Mouse (Mus musculus) CH12.LX (cell line): ENCODE data around the gene Metap2. TPM values are rescaled to one million over a fixed set of nuclear protein-coding genes. Genes with fewer than 3 reads are reported as not detected.

Experiments used
- DNase-seq: peaks from one replicate; pipeline ENCODE4 v3.0.0-alpha.2; 2013; ENCODE audit errors: extremely low read depth
- H3K27ac ChIP-seq: 2 replicates; pipeline ENCODE4 v1.5.1; 2012; ENCODE audit warnings: low read depth, mild to moderate bottlenecking, control low read depth, moderate library complexity; ENCODE audit not compliant: insufficient read depth
- H3K27me3 ChIP-seq: replicated peaks from 2 replicates; pipeline ENCODE3; 2012; ENCODE audit warnings: inconsistent platforms
- H3K36me3 ChIP-seq, 2 experiments: replicated peaks in 1 of 2; 2 replicates each; pipeline versions ENCODE3 to v1.6.1; 2012; ENCODE audit warnings: inconsistent platforms in 1 of 2, low read length in 1 of 2, mild to moderate bottlenecking in 1 of 2, mixed read lengths in 1 of 2, moderate library complexity in 1 of 2; ENCODE audit not compliant: control insufficient read depth in 1 of 2, insufficient read depth in 1 of 2
- H3K4me1 ChIP-seq, 2 experiments: 2 replicates each; pipeline ENCODE4 v1.6.1; 2012; ENCODE audit warnings: inconsistent platforms in 1 of 2, moderate library complexity in 1 of 2; ENCODE audit not compliant: insufficient read depth in 2 of 2, control insufficient read depth in 1 of 2
- H3K4me2 ChIP-seq: 2 replicates; pipeline ENCODE4 v1.6.1; 2012; ENCODE audit warnings: low read depth, mild to moderate bottlenecking, control low read depth; ENCODE audit not compliant: poor library complexity, insufficient read depth, severe bottlenecking
- H3K4me3 ChIP-seq, 3 experiments: fragments of 150-350 bp in 1 of 3; sonication (generic) in 1 of 3; replicated peaks in 1 of 3; 2 replicates each; pipeline versions ENCODE3 to v1.5.1; 2011 to 2012; ENCODE audit warnings: low read depth in 2 of 3, low read length in 2 of 3, mild to moderate bottlenecking in 2 of 3, moderate library complexity in 2 of 3, control low read depth in 1 of 3, improper control_type of control experiment in 1 of 3, inconsistent platforms in 1 of 3, mixed read lengths in 1 of 3; ENCODE audit not compliant: poor library complexity in 1 of 3
- H3K79me2 ChIP-seq: replicated peaks from 2 replicates; pipeline ENCODE4 v1.6.1; 2012; ENCODE audit warnings: mild to moderate bottlenecking, moderate library complexity; ENCODE audit not compliant: control insufficient read depth, poor library complexity, insufficient read depth, severe bottlenecking; ENCODE audit errors: extremely low read depth
- H3K9ac ChIP-seq: 2 replicates; pipeline ENCODE4 v1.6.1; 2012; ENCODE audit warnings: low read depth, mild to moderate bottlenecking, control low read depth, moderate library complexity; ENCODE audit not compliant: insufficient read depth
- H3K9me3 ChIP-seq: replicated peaks from 2 replicates; pipeline ENCODE3; 2012; ENCODE audit warnings: low read length, inconsistent platforms, mixed read lengths
- CHD1 ChIP-seq: IDR thresholded peaks from 2 replicates; pipeline ENCODE4 v1.6.1; 2012; ENCODE audit warnings: low read depth, low read length, improper control_type of control experiment, inconsistent platforms
- CHD2 ChIP-seq: IDR thresholded peaks from 2 replicates; pipeline ENCODE4 v1.6.1; 2011; ENCODE audit warnings: low read length, improper control_type of control experiment
- CTCF ChIP-seq, 2 experiments: IDR thresholded peaks in 1 of 2; conservative IDR thresholded peaks in 1 of 2; 2 replicates each; pipeline ENCODE4 v1.5.1; 2011 to 2012; ENCODE audit warnings: low read depth in 2 of 2, low read length in 2 of 2, improper control_type of control experiment in 1 of 2, inconsistent platforms in 1 of 2, mild to moderate bottlenecking in 1 of 2, moderate library complexity in 1 of 2
- EP300 ChIP-seq: IDR thresholded peaks from 2 replicates; pipeline ENCODE4 v1.6.1; 2011; ENCODE audit warnings: low read length, improper control_type of control experiment
- JUND ChIP-seq: conservative IDR thresholded peaks from 2 replicates; pipeline ENCODE4 v1.6.1; 2011; ENCODE audit warnings: low read depth, low read length, improper control_type of control experiment
- KAT2A ChIP-seq: IDR thresholded peaks from 2 replicates; pipeline ENCODE4 v1.6.1; 2012; ENCODE audit warnings: low read length, improper control_type of control experiment, inconsistent platforms; ENCODE audit not compliant: insufficient replicate concordance
- MAZ ChIP-seq: IDR thresholded peaks from 2 replicates; pipeline ENCODE4 v1.6.1; 2012; ENCODE audit warnings: low read depth, mild to moderate bottlenecking, inconsistent platforms, low read length, improper control_type of control experiment, moderate library complexity
- MYC ChIP-seq: IDR thresholded peaks from 2 replicates; pipeline ENCODE4 v1.6.1; 2011; ENCODE audit warnings: low read depth, mild to moderate bottlenecking, improper control_type of control experiment, low read length
- PAX5 ChIP-seq: IDR thresholded peaks from 2 replicates; pipeline ENCODE4 v1.6.1; 2012; ENCODE audit warnings: low read length, inconsistent platforms, mixed read lengths
- POLR2AphosphoS2 ChIP-seq: IDR thresholded peaks from 2 replicates; pipeline ENCODE4 v1.6.1; 2011; ENCODE audit warnings: low read depth, low read length, improper control_type of control experiment
- RAD21 ChIP-seq: IDR thresholded peaks from 2 replicates; pipeline ENCODE4 v1.6.1; 2011; ENCODE audit warnings: low read depth, mild to moderate bottlenecking, low read length, improper control_type of control experiment, moderate library complexity
- SMC3 ChIP-seq: IDR thresholded peaks from 2 replicates; pipeline ENCODE4 v1.6.1; 2011; ENCODE audit warnings: low read depth, low read length, improper control_type of control experiment
- TCF12 ChIP-seq: IDR thresholded peaks from 2 replicates; pipeline ENCODE4 v1.6.1; 2014; ENCODE audit warnings: low read depth, mild to moderate bottlenecking, inconsistent platforms, low read length, improper control_type of control experiment
- USF2 ChIP-seq: conservative IDR thresholded peaks from 2 replicates; pipeline ENCODE4 v1.6.1; 2011; ENCODE audit warnings: low read depth, low read length, improper control_type of control experiment
- ZC3H11A ChIP-seq: IDR thresholded peaks from 2 replicates; pipeline ENCODE4 v1.6.1; 2012; ENCODE audit warnings: low read depth, mild to moderate bottlenecking, inconsistent platforms, low read length, improper control_type of control experiment
- dilution Hi-C: fragments of 300-500 bp; cut with MboI; formaldehyde crosslinking; loops from 2 replicates; pipeline ENCODE4 v1.14.3; 2020; ENCODE audit warnings: low sequenced_read_pairs; ENCODE audit not compliant: extremely low pct_unique_long_range_greater_than_20kb, extremely low pct_ligation_motif_present
- in situ Hi-C: fragments of 300-500 bp; cut with MboI; formaldehyde crosslinking; loops from 3 replicates; pipeline ENCODE4 v1.14.3; 2019; ENCODE audit warnings: low sequenced_read_pairs, low pct_ligation_motif_present, low pct_unique_long_range_greater_than_20kb, mixed read lengths
- polyA plus RNA-seq: library from polyadenylated mRNA; unstranded; fragments of >175 nt; gene quantifications from 2 replicates; pipeline ENCODE4 v1.2.1, GENCODE M21; 2012; ENCODE audit warnings: low read depth; ENCODE audit not compliant: insufficient read length
- total RNA-seq, 2 experiments: library from RNA; depleted of rRNA; stranded (reverse); fragments of 300-350 nt in 1 of 2; fragments of >200 nt in 1 of 2; gene quantifications; 2 replicates each; pipeline ENCODE4 v1.2.3; 2012 to 2014

Metap2 gene
- total and polyA plus RNA-seq, 3 experiments = 183 to 710 (median 211) TPM

DNA sequence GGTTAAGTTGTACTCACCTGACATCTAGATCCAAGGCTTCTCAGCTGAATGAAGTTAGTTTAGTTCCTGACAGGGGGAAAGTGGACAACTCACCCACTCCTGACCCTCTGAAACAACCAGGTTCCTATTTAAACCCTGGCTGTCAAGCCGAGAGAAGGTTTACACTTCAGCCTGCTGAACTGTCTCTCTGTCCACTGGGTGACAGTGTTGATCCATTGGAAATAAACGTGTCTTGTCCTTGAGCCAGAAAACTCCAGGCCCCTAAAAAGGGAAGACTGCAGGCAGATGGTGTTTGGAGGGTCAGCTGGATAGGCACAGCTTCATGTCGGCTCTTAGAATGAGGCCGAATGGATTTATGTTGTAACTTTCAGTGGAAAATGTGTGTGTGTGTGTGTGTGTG is 48.5 kb upstream of the Metap2 start:
- peak; percentile 32 for DNase-seq
- peaks cover 0 to 35% of the 10 kb centered on the region in 2 experiments; a peak in 2 of 4 replicates for H3K4me1 ChIP-seq
- H3K36me3 ChIP-seq = no peaks in the 10 kb centered on the region
- in situ Hi-C loops (no loop called here), dilution Hi-C loops (no loop called here)
- H3K4me3 ChIP-seq = no peak overlapping the region
- peak; percentile 58 for TF ChIP-seq SMC3
- TF ChIP-seq RAD21 = peak; percentile 70
- TF ChIP-seq JUND = no peak
- no peak for TF ChIP-seq KAT2A
- TF ChIP-seq TCF12 = no peak
- no peak for TF ChIP-seq MYC
- no peak for TF ChIP-seq PAX5
- peak; percentile 33 to 71; a peak in 3 of 4 replicates for TF ChIP-seq CTCF (conservative IDR thresholded peaks at IDR 0.05 in 1 of 2, IDR thresholded peaks at IDR 0.05 in 1 of 2; ENCODE audit: low read depth in 2 of 2, low read length in 2 of 2)
- TF ChIP-seq, all 38 proteins: peak for 3
- H3K4me2 ChIP-seq = no peak overlapping the region
- no peak overlapping the region for H3K27ac ChIP-seq
- no peaks in the 10 kb centered on the region for H3K79me2 ChIP-seq
- no peaks in the 10 kb centered on the region for H3K9me3 ChIP-seq
- H3K27me3 ChIP-seq = no peaks in the 10 kb centered on the region
- no peak overlapping the region for H3K9ac ChIP-seq

DNA sequence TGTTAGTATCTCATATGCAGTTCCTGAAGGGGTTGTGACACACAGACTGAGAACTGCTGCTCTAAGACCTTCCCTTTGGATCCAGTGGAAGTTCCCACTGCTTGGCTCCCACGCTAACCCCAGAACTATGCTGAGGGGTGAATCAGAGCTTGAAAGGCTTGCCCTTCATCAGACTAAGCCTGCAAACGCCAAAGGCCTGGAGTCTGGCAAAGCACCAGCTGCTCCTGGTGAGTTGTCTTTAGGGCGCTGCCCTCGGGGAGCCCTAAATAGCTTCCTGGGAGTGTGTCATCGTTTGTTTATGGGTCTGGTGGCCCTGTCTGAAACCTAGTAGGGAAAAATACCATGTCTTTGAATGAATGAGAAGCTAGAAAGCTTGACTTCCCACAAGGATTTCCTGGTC is 47.3 kb upstream of the Metap2 start:
- Histone ChIP-seq H3K27ac (no peak overlapping the region), H3K79me2 (no peaks in the 10 kb centered on the region), H3K4me2 (no peak overlapping the region)
- no peak for DNase-seq
- dilution Hi-C loops = no loop called here
- no peak for TF ChIP-seq POLR2AphosphoS2
- no peak for TF ChIP-seq CTCF (conservative IDR thresholded peaks at IDR 0.05 in 1 of 2, IDR thresholded peaks at IDR 0.05 in 1 of 2; ENCODE audit: low read depth in 2 of 2, low read length in 2 of 2)
- TF ChIP-seq MAZ = no peak
- TF ChIP-seq EP300 = no peak
- TF ChIP-seq ZC3H11A = no peak
- no peak for TF ChIP-seq CHD2
- no peak for TF ChIP-seq SMC3
- TF ChIP-seq, all 38 proteins: peak for 0
- peaks cover 0 to 41% of the 10 kb centered on the region in 2 experiments; a peak in 2 of 4 replicates for H3K4me1 ChIP-seq
- no peaks in the 10 kb centered on the region for H3K9me3 ChIP-seq
- H3K36me3 ChIP-seq = no peaks in the 10 kb centered on the region
- in situ Hi-C loops = no loop called here
- no peak overlapping the region for H3K4me3 ChIP-seq
- H3K27me3 ChIP-seq = no peaks in the 10 kb centered on the region
- H3K9ac ChIP-seq = no peak overlapping the region

DNA sequence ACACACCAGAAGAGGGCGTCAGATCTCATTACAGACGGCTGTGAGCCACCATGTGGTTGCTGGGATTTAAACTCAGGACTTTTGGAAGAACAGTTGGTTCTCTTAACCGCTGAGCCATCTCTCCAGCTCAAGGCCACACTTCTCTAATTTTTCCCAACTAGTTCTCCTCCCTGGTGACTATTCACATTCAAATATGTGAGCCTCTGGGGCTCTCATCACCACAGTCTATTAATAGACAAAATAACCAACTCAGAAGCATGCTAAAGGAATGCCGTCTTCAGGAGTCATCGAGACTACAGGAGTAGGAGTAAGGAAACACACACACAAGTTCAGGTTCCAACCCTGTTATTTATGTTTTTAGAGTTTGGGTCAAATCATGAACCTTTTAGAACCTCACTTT is 43.4 kb upstream of the Metap2 start:
- no peak for DNase-seq
- H3K9me3 ChIP-seq = no peaks in the 10 kb centered on the region
- no peaks in the 10 kb centered on the region for H3K36me3 ChIP-seq
- H3K4me3 ChIP-seq = no peak overlapping the region
- H3K79me2 ChIP-seq = no peaks in the 10 kb centered on the region
- no peak overlapping the region for H3K27ac ChIP-seq
- H3K4me2 ChIP-seq = no peak overlapping the region
- H3K9ac ChIP-seq = no peak overlapping the region
- peaks cover 0 to 34% of the 10 kb centered on the region in 2 experiments; a peak in 2 of 4 replicates for H3K4me1 ChIP-seq
- in situ Hi-C loops = no loop called here
- TF ChIP-seq MYC (no peak), PAX5 (no peak), USF2 (no peak), CHD1 (no peak)
- TF ChIP-seq, all 38 proteins: peak for 0
- dilution Hi-C loops = no loop called here
- H3K27me3 ChIP-seq = no peaks in the 10 kb centered on the region
